In genomic region chr2:65145421-65146117, GRCm38 (mm10) we compare ENCODE assay signal across 8 mouse cellular contexts.
DNase-seq lines count a peak whose midpoint lies in the region; ATAC-seq and TF ChIP-seq lines count a peak whose summit lies in the region.

No protein-coding gene starts in this region.

- 50% methylated on average over 6 of the region's 6 CpGs for WGBS in embryonic facial prominence, embryonic 12.5 days
- WGBS in hindbrain, embryonic 13.5 days = 57% methylated on average over 6 of the region's 6 CpGs
- WGBS in limb, embryonic 12.5 days = 52% methylated on average over 6 of the region's 6 CpGs
- WGBS in midbrain, embryonic 14.5 days = 51% methylated on average over 6 of the region's 6 CpGs

- no peaks in the 10 kb centered on the region for H3K4me1 ChIP-seq in E14TG2a.4 (replicated peaks; ENCODE audit: low read depth, low read length)
- H3K4me1 ChIP-seq in embryonic facial prominence, embryonic 12.5 days = no peaks in the 10 kb centered on the region
- 0 out of 2 replicates have a peak, but pooled peaks cover under 1% of the 10 kb centered on the region for H3K4me1 ChIP-seq in hindbrain, embryonic 13.5 days (replicated peaks)
- peaks cover 2% of the 10 kb centered on the region; the same call in 1 of the 2 replicates for H3K4me1 ChIP-seq in limb, embryonic 12.5 days (replicated peaks)
- H3K4me1 ChIP-seq in midbrain, embryonic 14.5 days (ENCODE audit: control insufficient read depth, insufficient read depth, low read length) = no peaks in the 10 kb centered on the region

- no peak overlapping the region for H3K4me2 ChIP-seq in embryonic facial prominence, embryonic 12.5 days (replicated peaks)
- H3K4me2 ChIP-seq in hindbrain, embryonic 13.5 days = no peak overlapping the region
- H3K4me2 ChIP-seq in limb, embryonic 12.5 days = no peak overlapping the region
- no peak overlapping the region for H3K4me2 ChIP-seq in midbrain, embryonic 14.5 days (ENCODE audit: low read length)

- peak; percentile 92 for DNase-seq in heart, adult 11 months
- no peak for DNase-seq in heart, postnatal 25 days (ENCODE audit: low spot score)
- DNase-seq in midbrain, embryonic 14.5 days = peak; percentile 73
- no peak for DNase-seq in right cerebral cortex, postnatal 36 days (ENCODE audit: low spot score in 2 of 2)

- peak; percentile 36 for TF ChIP-seq CTCF in E14TG2a.4 (conservative IDR thresholded peaks at IDR 0.05; ENCODE audit: low read length)

- intact Hi-C loops in heart, postnatal 25 days (cut with DNase I) = loop anchor here (1.0 to 5.0 kb wide), 3 partner anchors 93 to 422 kb away; partner anchors contain the start of genes Cobll1 and Scn3a

- no peak overlapping the region for H3K9ac ChIP-seq in embryonic facial prominence, embryonic 12.5 days
- no peak overlapping the region for H3K9ac ChIP-seq in hindbrain, embryonic 13.5 days
- no peak overlapping the region for H3K9ac ChIP-seq in limb, embryonic 12.5 days (replicated peaks)
- no peak overlapping the region for H3K9ac ChIP-seq in midbrain, embryonic 14.5 days (replicated peaks; ENCODE audit: low read length)

- H3K36me3 ChIP-seq in E14TG2a.4 (ENCODE audit: insufficient read depth, low read length) = no peaks in the 10 kb centered on the region
- no peaks in the 10 kb centered on the region for H3K36me3 ChIP-seq in embryonic facial prominence, embryonic 12.5 days
- H3K36me3 ChIP-seq in hindbrain, embryonic 13.5 days = no peaks in the 10 kb centered on the region
- no peaks in the 10 kb centered on the region for H3K36me3 ChIP-seq in limb, embryonic 12.5 days
- H3K36me3 ChIP-seq in midbrain, embryonic 14.5 days (ENCODE audit: control insufficient read depth, insufficient read depth, low read length) = no peaks in the 10 kb centered on the region

- H3K27ac ChIP-seq in embryonic facial prominence, embryonic 12.5 days = no peak overlapping the region
- H3K27ac ChIP-seq in hindbrain, embryonic 13.5 days = no peak overlapping the region
- no peak overlapping the region for H3K27ac ChIP-seq in limb, embryonic 12.5 days
- no peak overlapping the region for H3K27ac ChIP-seq in midbrain, embryonic 14.5 days (replicated peaks; ENCODE audit: low read depth, low read length)

- no peaks in the 10 kb centered on the region for H3K27me3 ChIP-seq in E14TG2a.4 (ENCODE audit: insufficient read depth, low read length)
- no peaks in the 10 kb centered on the region for H3K27me3 ChIP-seq in embryonic facial prominence, embryonic 12.5 days
- no peaks in the 10 kb centered on the region for H3K27me3 ChIP-seq in hindbrain, embryonic 13.5 days
- 0 out of 2 replicates have a peak, but pooled peaks cover 3% of the 10 kb centered on the region for H3K27me3 ChIP-seq in limb, embryonic 12.5 days
- no peaks in the 10 kb centered on the region for H3K27me3 ChIP-seq in midbrain, embryonic 14.5 days (ENCODE audit: control insufficient read depth, insufficient read depth, low read length)

- no peak overlapping the region for H3K4me3 ChIP-seq in E14TG2a.4 (replicated peaks; ENCODE audit: low read length)
- H3K4me3 ChIP-seq in embryonic facial prominence, embryonic 12.5 days = no peak overlapping the region
- no peak overlapping the region for H3K4me3 ChIP-seq in hindbrain, embryonic 13.5 days
- no peak overlapping the region for H3K4me3 ChIP-seq in limb, embryonic 12.5 days (replicated peaks)
- no peak overlapping the region for H3K4me3 ChIP-seq in midbrain, embryonic 14.5 days (replicated peaks; ENCODE audit: low read depth, low read length)

- 0 out of 2 replicates have a peak, but pooled peaks have one; percentile 64 for ATAC-seq in embryonic facial prominence, embryonic 12.5 days (ENCODE audit: insufficient number of reproducible peaks, insufficient read depth, low FRiP score, low TSS enrichment)
- ATAC-seq in hindbrain, embryonic 13.5 days (ENCODE audit: low FRiP score) = peak; percentile 57; the same call in 1 of the 2 replicates
- peak; percentile 76; the same call in 1 of the 2 replicates for ATAC-seq in limb, embryonic 12.5 days (ENCODE audit: insufficient number of reproducible peaks, insufficient read depth, low FRiP score, low TSS enrichment, low read depth)
- ATAC-seq in midbrain, embryonic 14.5 days (ENCODE audit: low FRiP score, low TSS enrichment) = no peak

- H3K9me3 ChIP-seq in E14TG2a.4 (ENCODE audit: low read length) = no peaks in the 10 kb centered on the region
- H3K9me3 ChIP-seq in embryonic facial prominence, embryonic 12.5 days = no peaks in the 10 kb centered on the region
- no peaks in the 10 kb centered on the region for H3K9me3 ChIP-seq in hindbrain, embryonic 13.5 days
- no peaks in the 10 kb centered on the region for H3K9me3 ChIP-seq in limb, embryonic 12.5 days
- no peaks in the 10 kb centered on the region for H3K9me3 ChIP-seq in midbrain, embryonic 14.5 days (ENCODE audit: control insufficient read depth, low read length)

Comparison
In these comparisons a context has a peak if more than half of its experiments do, and no peak if none do; other contexts are left out.
1. DNase-seq: peak in heart, adult 11 months (single experiment) and midbrain, embryonic 14.5 days (single experiment); none in heart, postnatal 25 days (single experiment) and right cerebral cortex, postnatal 36 days (0 of 2).